Mouse (Mus musculus) hindlimb bud, embryonic 11.5 days (tissue): ENCODE measurements at regions not wholly inside any gene's neighbourhood (a gene's known extent, or its start where the extent isn't known, plus 50 kb on each side); places are given as distances from the start of the nearest gene placed in this dataset.

Experiments
- DNase-seq: peaks from one replicate; pipeline ENCODE4 v3.0.0-alpha.2; 2012; ENCODE audit warnings: low read depth, low spot score; ENCODE audit errors: extremely low spot score

- no peak for DNase-seq
Measured at GRCm38 (mm10) chr11:65638211-65638610, 149.9 kb downstream of the Map2k4 start.

GRCm38 (mm10) chr11:65637206-65637605, 150.9 kb downstream of the Map2k4 start:
- DNase-seq, result no peak

GRCm38 (mm10) chr11:65635307-65635706, 152.8 kb downstream of the Map2k4 start:
- no peak for DNase-seq

GRCm38 (mm10) chr11:65631164-65631563, 156.9 kb downstream of the Map2k4 start:
- DNase-seq, result no peak

- no peak for DNase-seq
Measured at GRCm38 (mm10) chr11:65630436-65630835, 157.7 kb downstream of the Map2k4 start.

- no peak for DNase-seq
Measured at GRCm38 (mm10) chr11:65629320-65629719, 158.8 kb downstream of the Map2k4 start.

- no peak for DNase-seq
Measured at GRCm38 (mm10) chr11:65618976-65619375, 169.1 kb downstream of the Map2k4 start.

- no peak for DNase-seq
Measured at GRCm38 (mm10) chr11:65610536-65610935, 177.6 kb downstream of the Map2k4 start.

- no peak for DNase-seq
Measured at GRCm38 (mm10) chr11:65609056-65609455, 179.0 kb downstream of the Map2k4 start.

GRCm38 (mm10) chr11:65597298-65598076, 190.6 kb downstream of the Map2k4 start:
- DNase-seq, result peak; percentile 41

GRCm38 (mm10) chr11:65588491-65588890, 199.6 kb downstream of the Map2k4 start:
- DNase-seq, result no peak

GRCm38 (mm10) chr11:65567831-65568230, 220.3 kb downstream of the Map2k4 start:
- no peak for DNase-seq

GRCm38 (mm10) chr11:65558236-65558635, 229.9 kb downstream of the Map2k4 start:
- no peak for DNase-seq

- DNase-seq, result no peak
Measured at GRCm38 (mm10) chr11:65551073-65551472, 237.0 kb downstream of the Map2k4 start.

- DNase-seq, result no peak
Measured at GRCm38 (mm10) chr11:65544281-65544680, 243.8 kb downstream of the Map2k4 start.

- DNase-seq, result no peak
Measured at GRCm38 (mm10) chr11:65543581-65543980, 244.5 kb downstream of the Map2k4 start.

GRCm38 (mm10) chr11:65537046-65537630, 251.0 kb downstream of the Map2k4 start:
- DNase-seq, result no peak

GRCm38 (mm10) chr11:65535726-65536442, 252.2 kb downstream of the Map2k4 start:
- no peak for DNase-seq

- no peak for DNase-seq
Measured at GRCm38 (mm10) chr11:65530744-65531143, 257.4 kb downstream of the Map2k4 start.

GRCm38 (mm10) chr11:65505106-65505865, 235.5 kb upstream of the Myocd start:
- peak; percentile 66 for DNase-seq

- DNase-seq, result no peak
Measured at GRCm38 (mm10) chr11:65497979-65498378, 228.2 kb upstream of the Myocd start.
